Comparison of ENCODE assay signal across 20 mouse cellular contexts in the genomic region with DNA sequence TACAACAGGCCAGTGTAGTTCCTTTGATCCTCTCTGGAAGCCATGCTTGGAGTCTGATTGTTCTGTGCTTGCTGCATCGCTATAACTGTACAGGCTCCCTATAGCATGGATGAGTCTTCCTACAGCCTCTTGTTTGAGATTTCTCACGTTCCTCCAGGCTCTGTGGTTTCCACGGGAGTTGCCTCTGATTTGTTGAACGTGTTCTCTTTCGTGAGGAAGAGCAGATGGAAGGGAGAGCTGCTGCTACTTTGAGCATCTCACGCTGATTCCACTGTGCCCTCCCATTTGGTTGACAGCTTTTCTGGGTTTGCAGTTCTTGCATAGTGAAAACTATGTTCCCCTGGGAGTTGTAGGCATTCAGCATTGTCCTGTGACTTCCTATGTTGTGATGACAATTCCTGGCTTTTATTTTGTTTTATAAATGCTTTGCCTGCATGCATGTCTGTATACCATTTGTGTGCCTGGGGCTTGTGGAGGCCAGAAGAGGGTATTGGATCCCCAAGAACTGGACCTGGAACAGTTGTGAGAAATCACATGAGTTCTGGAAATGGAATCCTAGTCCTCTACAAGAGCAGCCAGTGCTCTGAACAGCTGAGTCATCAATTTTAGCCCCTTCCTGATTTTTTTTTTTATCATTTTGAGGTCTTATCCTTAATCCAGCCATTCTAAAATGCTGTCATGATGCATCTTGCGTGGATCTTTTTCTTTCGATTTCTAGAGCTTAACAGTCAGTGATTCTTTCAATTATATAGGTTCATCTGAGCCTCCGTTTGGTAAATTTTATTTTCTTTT. TPM values are rescaled to one million over a fixed set of nuclear protein-coding genes. Genes with fewer than 3 reads are reported as not detected.
A peak's percentile ranks its signal among the peaks of the same experiment; 100 is the strongest.
DNase-seq lines count a peak whose midpoint lies in the region; ATAC-seq lines count a peak whose summit lies in the region.
"Had no signal": no experiment of that assay in that cellular context is flagged by ENCODE, and none has a peak within 500 bp of the region (broad histone marks: within the 10 kb centered on the region; RNA-seq: fewer than 3 reads in every experiment).

No protein-coding gene starts in this region.

- H3K4me2 ChIP-seq in forebrain, embryonic 16.5 days (ENCODE audit: low read length) = no peak overlapping the region
- H3K4me2 ChIP-seq in forebrain, embryonic 15.5 days (replicated peaks) = no peak overlapping the region
- H3K4me2 ChIP-seq: embryonic facial prominence, embryonic 13.5 days had no signal

- H3K9ac ChIP-seq in forebrain, embryonic 16.5 days (replicated peaks; ENCODE audit: low read depth, low read length) = no peak overlapping the region
- H3K9ac ChIP-seq in forebrain, embryonic 15.5 days (replicated peaks) = no peak overlapping the region
- H3K9ac ChIP-seq: embryonic facial prominence, embryonic 13.5 days had no signal

- peak; percentile 51 to 75 for DNase-seq in left cerebral cortex, postnatal 14 days (ENCODE audit: low spot score in 2 of 2)
- no peak for DNase-seq in left cerebral cortex, postnatal 4 days
- peak; percentile 44 to 58 for DNase-seq in frontal cortex, adult 2 months (ENCODE audit: extremely low spot score in 1 of 2, low spot score in 1 of 2)
- DNase-seq in right cerebral cortex, postnatal 36 days (ENCODE audit: low spot score in 2 of 2) = peak; percentile 27 to 59
- DNase-seq in adrenal gland, adult 18-20 months (ENCODE audit: low spot score in 2 of 2) = no peak
- DNase-seq in lung, adult 18-20 months = no peak
- DNase-seq: cerebellum, postnatal 10 days; gastrocnemius, postnatal 36 days; kidney, adult 18-20 months; liver; lung, postnatal 10 days; midbrain, embryonic 14.5 days had no signal

- intact Hi-C loops in left cerebral cortex, postnatal 14 days (cut with DNase I) = no loop called here
- intact Hi-C loops in left cerebral cortex, postnatal 4 days (cut with DNase I) = no loop called here

- no peaks in the 10 kb centered on the region for H3K36me3 ChIP-seq in forebrain, embryonic 16.5 days (ENCODE audit: control insufficient read depth, insufficient read depth)
- no peaks in the 10 kb centered on the region for H3K36me3 ChIP-seq in forebrain, embryonic 15.5 days
- H3K36me3 ChIP-seq: embryonic facial prominence, embryonic 13.5 days had no signal

- WGBS in forebrain, embryonic 16.5 days = 72% methylated on average over 9 of the region's 9 CpGs
- 83% methylated on average over 9 of the region's 9 CpGs for WGBS in forebrain, embryonic 15.5 days

- ATAC-seq in forebrain, embryonic 16.5 days = 0 out of 2 replicates have a peak, but pooled peaks have one; percentile 31
- no peak for ATAC-seq in forebrain, embryonic 15.5 days (replicated peaks)
- ATAC-seq: CD4-positive, CD25-positive, alpha-beta regulatory T cell, adult 4 months had no signal

- H3K27me3 ChIP-seq in forebrain, embryonic 16.5 days (replicated peaks; ENCODE audit: control insufficient read depth, insufficient read depth, low read length) = no peaks in the 10 kb centered on the region
- no peaks in the 10 kb centered on the region for H3K27me3 ChIP-seq in forebrain, embryonic 15.5 days
- H3K27me3 ChIP-seq: embryonic facial prominence, embryonic 13.5 days had no signal

- no peaks in the 10 kb centered on the region for H3K9me3 ChIP-seq in forebrain, embryonic 16.5 days (ENCODE audit: control insufficient read depth, low read length)
- no peaks in the 10 kb centered on the region for H3K9me3 ChIP-seq in forebrain, embryonic 15.5 days
- H3K9me3 ChIP-seq: embryonic facial prominence, embryonic 13.5 days had no signal

- no peak overlapping the region for H3K4me3 ChIP-seq in forebrain, embryonic 16.5 days (replicated peaks; ENCODE audit: low read length)
- no peak overlapping the region for H3K4me3 ChIP-seq in forebrain, embryonic 15.5 days
- H3K4me3 ChIP-seq: embryonic facial prominence, embryonic 13.5 days; myocyte had no signal

- no peak overlapping the region for H3K27ac ChIP-seq in forebrain, embryonic 16.5 days (ENCODE audit: low read length)
- H3K27ac ChIP-seq in forebrain, embryonic 15.5 days (replicated peaks) = no peak overlapping the region
- H3K27ac ChIP-seq: embryonic facial prominence, embryonic 13.5 days; kidney, postnatal 0 days had no signal

- no peaks in the 10 kb centered on the region for H3K4me1 ChIP-seq in forebrain, embryonic 16.5 days (replicated peaks; ENCODE audit: control insufficient read depth, insufficient read depth, low read length)
- H3K4me1 ChIP-seq in forebrain, embryonic 15.5 days = no peaks in the 10 kb centered on the region
- H3K4me1 ChIP-seq: embryonic facial prominence, embryonic 13.5 days had no signal

RNA-seq across cellular contexts. Expression of a gene that starts 37.1 kb away (rescaled TPM):
- polyA plus RNA-seq in forebrain, embryonic 16.5 days (2015; fragmentation: Nextera tagmentation; extraction: Ambion mirVana) = 0.10 and 0.12 TPM in 2 replicates
- 0.09 TPM in 1 of 2 replicates, not detected in the other for polyA plus RNA-seq in forebrain, embryonic 15.5 days (2015; fragmentation: Nextera tagmentation; extraction: Ambion mirVana)
- total RNA-seq in left cerebral cortex, postnatal 14 days (2021) = 1 to 10 TPM; 5.5 to 7.5 TPM
- 1 to 10 TPM; 1.6 to 2.1 TPM for total RNA-seq in left cerebral cortex, postnatal 4 days (2021)
- polyA plus RNA-seq in frontal cortex, adult 2 months (2012; rRNA removed) = 8.1 and 8.8 TPM in 2 replicates
- under 1 TPM; 0.10 to 0.66 TPM for total RNA-seq in adrenal gland, adult 18-20 months (2021)
- total RNA-seq: MEL had no signal
- polyA plus RNA-seq: CD4-positive, CD25-positive, alpha-beta regulatory T cell, adult 4 months; neural tube, embryonic 14.5 days had no signal

Comparison
In these comparisons a context has a peak if more than half of its experiments do, and no peak if none do; other contexts are left out.
1. DNase-seq: peak in left cerebral cortex, postnatal 14 days (2 of 2), frontal cortex, adult 2 months (2 of 2) and right cerebral cortex, postnatal 36 days (2 of 2); none in left cerebral cortex, postnatal 4 days (single experiment), adrenal gland, adult 18-20 months (0 of 2) and lung, adult 18-20 months (0 of 2).